Mouse (Mus musculus): ENCODE data around the gene Col18a1.

GRCm38 (mm10) chr10:77116537-77117455 is 49.6 kb downstream of the Col18a1 start:
- TF ChIP-seq CTCF (IDR thresholded peaks at IDR 0.05; ENCODE audit: low read depth) (no peak), EP300 (IDR thresholded peaks at IDR 0.05; ENCODE audit: low read depth) (peak; percentile 65)

All from liver, postnatal 0 days (tissue).